Mouse (Mus musculus): Measurements from ENCODE around the gene Eif5a.

DNA sequence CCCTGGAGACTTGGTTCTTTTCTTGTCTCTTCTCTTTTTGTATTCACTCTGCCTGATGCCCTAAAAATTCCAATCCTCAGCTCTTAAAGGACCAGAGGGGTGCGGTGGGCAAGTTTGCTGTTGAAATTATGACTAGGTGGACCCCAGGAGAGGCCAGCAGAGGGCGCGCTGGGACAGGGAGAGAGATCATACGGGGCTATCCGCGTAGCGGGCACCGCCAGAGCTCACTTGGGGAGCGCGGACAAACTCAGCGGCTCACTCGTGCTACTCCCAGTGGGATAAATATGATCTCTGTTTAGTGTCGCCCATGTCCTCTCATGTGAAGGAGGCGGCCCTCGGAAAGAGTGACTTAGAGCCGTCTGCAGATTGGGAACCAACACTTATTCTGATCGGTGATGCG, 12.4 kb upstream of the Eif5a start:
- peak; percentile 87 for TF ChIP-seq CTCF (IDR thresholded peaks at IDR 0.05; ENCODE audit: control insufficient read depth, insufficient read depth, insufficient replicate concordance, low read depth, low read length)
- TF ChIP-seq POLR2A (IDR thresholded peaks at IDR 0.05; ENCODE audit: control insufficient read depth, low read depth, low read length): 0 out of 2 replicates have a peak, but pooled peaks have one; percentile 40

Data from testis, adult 2 months (tissue).